Mouse (Mus musculus): Measurements from ENCODE around the gene Dip2b.

Dip2b gene

GRCm38 (mm10) chr15:100216173-100216572 is 177.7 kb downstream of the Dip2b start:
- no peak for DNase-seq (ENCODE audit: low read depth, low spot score)

GRCm38 (mm10) chr15:100218018-100218417 is 179.6 kb downstream of the Dip2b start:
- DNase-seq (ENCODE audit: low read depth, low spot score) = no peak

- DNase-seq (ENCODE audit: low read depth, low spot score) = peak; percentile 53
Measured at GRCm38 (mm10) chr15:100219396-100219795, 180.9 kb downstream of the Dip2b start.

GRCm38 (mm10) chr15:100220916-100221315 is 182.5 kb downstream of the Dip2b start:
- no peak for DNase-seq (ENCODE audit: low read depth, low spot score)

- DNase-seq (ENCODE audit: low read depth, low spot score) = no peak
Measured at GRCm38 (mm10) chr15:100225381-100225780, 186.9 kb downstream of the Dip2b start.

GRCm38 (mm10) chr15:100225891-100226290 is 187.4 kb downstream of the Dip2b start:
- DNase-seq (ENCODE audit: low read depth, low spot score) = no peak

- DNase-seq (ENCODE audit: low read depth, low spot score) = peak; percentile 72
Measured at GRCm38 (mm10) chr15:100227031-100227662, 188.7 kb downstream of the Dip2b start.

- peak; percentile 91 for DNase-seq (ENCODE audit: low read depth, low spot score)
Measured at GRCm38 (mm10) chr15:100227663-100228534, 189.4 kb downstream of the Dip2b start, which contains the start of gene Atf1. TSS of gene Atf1 (plus strand) at chr15:100227819.

- no peak for DNase-seq (ENCODE audit: low read depth, low spot score)
Measured at GRCm38 (mm10) chr15:100228535-100229336, 190.3 kb downstream of the Dip2b start.

- DNase-seq (ENCODE audit: low read depth, low spot score) = no peak
Measured at GRCm38 (mm10) chr15:100230655-100231054, 192.2 kb downstream of the Dip2b start.

- DNase-seq (ENCODE audit: low read depth, low spot score) = no peak
Measured at GRCm38 (mm10) chr15:100231616-100232525, 193.4 kb downstream of the Dip2b start.

- DNase-seq (ENCODE audit: low read depth, low spot score) = no peak
Measured at GRCm38 (mm10) chr15:100235208-100235965, 196.9 kb downstream of the Dip2b start.

GRCm38 (mm10) chr15:100236952-100237351 is 198.5 kb downstream of the Dip2b start:
- DNase-seq (ENCODE audit: low read depth, low spot score) = no peak

GRCm38 (mm10) chr15:100241780-100242179 is 203.3 kb downstream of the Dip2b start:
- DNase-seq (ENCODE audit: low read depth, low spot score) = no peak

- DNase-seq (ENCODE audit: low read depth, low spot score) = no peak
Measured at GRCm38 (mm10) chr15:100245951-100246350, 207.5 kb downstream of the Dip2b start.

GRCm38 (mm10) chr15:100247296-100247695 is 208.8 kb downstream of the Dip2b start:
- no peak for DNase-seq (ENCODE audit: low read depth, low spot score)

GRCm38 (mm10) chr15:100248665-100249433 is 210.4 kb downstream of the Dip2b start:
- no peak for DNase-seq (ENCODE audit: low read depth, low spot score)

GRCm38 (mm10) chr15:100251153-100251780 is 212.8 kb downstream of the Dip2b start:
- no peak for DNase-seq (ENCODE audit: low read depth, low spot score)

- no peak for DNase-seq (ENCODE audit: low read depth, low spot score)
Measured at GRCm38 (mm10) chr15:100256386-100256785, 217.9 kb downstream of the Dip2b start.
